Mouse (Mus musculus): Measurements from ENCODE around the gene Cox11. TPM values are rescaled to one million over a fixed set of nuclear protein-coding genes. Genes with fewer than 3 reads are reported as not detected.

The Cox11 gene
- polyA plus RNA-seq (2011; ENCODE audit: insufficient read depth, insufficient read length, low replicate concordance, missing spikeins): 14.5 and 17.5 TPM in 2 replicates

- Histone ChIP-seq H3K4me3 (replicated peaks; ENCODE audit: control insufficient read depth, low read depth, low read length) (peak within 1 kb of the TSS; percentile 92), H3K4me1 (ENCODE audit: control insufficient read depth, insufficient read depth, low read length) (no peaks in the 10 kb centered on the region; the same call in 1 of the 2 replicates), H3K27ac (ENCODE audit: control insufficient read depth, insufficient read depth, low read depth, low read length, poor library complexity) (peak within 1 kb of the TSS; percentile 80)
- TF ChIP-seq CTCF (IDR thresholded peaks at IDR 0.05; ENCODE audit: control insufficient read depth, insufficient read depth, low read length) (peak; percentile 39; the same call in 1 of the 2 replicates), POLR2A (IDR thresholded peaks at IDR 0.05; ENCODE audit: borderline replicate concordance, control insufficient read depth, low read depth, low read length) (peak; percentile 69; the same call in 1 of the 2 replicates)
- under 1% methylated on average over 48 of the region's 48 CpGs for WGBS
These were observed at the start of gene Cox11, which contains the start of gene Stxbp4 for GRCm38 (mm10) chr11:90637440-90638311. Gene Cox11, plus strand, starts transcription at chr11:90638173. Gene Stxbp4, minus strand, starts transcription at chr11:90638084.

GRCm38 (mm10) chr11:90590996-90591395 is 47.0 kb upstream of the Cox11 start:
- H3K27ac ChIP-seq (ENCODE audit: control insufficient read depth, insufficient read depth, low read depth, low read length, poor library complexity): no peak overlapping the region
- no peak for TF ChIP-seq CTCF (IDR thresholded peaks at IDR 0.05; ENCODE audit: control insufficient read depth, insufficient read depth, low read length)
- TF ChIP-seq POLR2A (IDR thresholded peaks at IDR 0.05; ENCODE audit: borderline replicate concordance, control insufficient read depth, low read depth, low read length): no peak
- 38% methylated on average over 1 of the region's 1 CpGs for WGBS
- no peak overlapping the region for H3K4me3 ChIP-seq (replicated peaks; ENCODE audit: control insufficient read depth, low read depth, low read length)
- H3K4me1 ChIP-seq (ENCODE audit: control insufficient read depth, insufficient read depth, low read length): peaks cover 2% of the 10 kb centered on the region; the same call in 1 of the 2 replicates

- no peak overlapping the region for H3K27ac ChIP-seq (ENCODE audit: control insufficient read depth, insufficient read depth, low read depth, low read length, poor library complexity)
- 90% methylated on average over 1 of the region's 1 CpGs for WGBS
- no peak overlapping the region for H3K4me3 ChIP-seq (replicated peaks; ENCODE audit: control insufficient read depth, low read depth, low read length)
- H3K4me1 ChIP-seq (ENCODE audit: control insufficient read depth, insufficient read depth, low read length): no peaks in the 10 kb centered on the region
- no peak for TF ChIP-seq POLR2A (IDR thresholded peaks at IDR 0.05; ENCODE audit: borderline replicate concordance, control insufficient read depth, low read depth, low read length)
- TF ChIP-seq CTCF (IDR thresholded peaks at IDR 0.05; ENCODE audit: control insufficient read depth, insufficient read depth, low read length): no peak
These were observed 42.1 kb upstream of the Cox11 start for GRCm38 (mm10) chr11:90595826-90596225.

GRCm38 (mm10) chr11:90603066-90603465 is 34.9 kb upstream of the Cox11 start:
- H3K27ac ChIP-seq (ENCODE audit: control insufficient read depth, insufficient read depth, low read depth, low read length, poor library complexity): no peak overlapping the region
- TF ChIP-seq POLR2A (IDR thresholded peaks at IDR 0.05; ENCODE audit: borderline replicate concordance, control insufficient read depth, low read depth, low read length) (no peak), CTCF (IDR thresholded peaks at IDR 0.05; ENCODE audit: control insufficient read depth, insufficient read depth, low read length) (no peak)
- H3K4me1 ChIP-seq (ENCODE audit: control insufficient read depth, insufficient read depth, low read length): no peaks in the 10 kb centered on the region
- 94% methylated on average over 2 of the region's 2 CpGs for WGBS
- no peak overlapping the region for H3K4me3 ChIP-seq (replicated peaks; ENCODE audit: control insufficient read depth, low read depth, low read length)

GRCm38 (mm10) chr11:90612118-90612517 is 25.9 kb upstream of the Cox11 start:
- no peak overlapping the region for H3K27ac ChIP-seq (ENCODE audit: control insufficient read depth, insufficient read depth, low read depth, low read length, poor library complexity)
- H3K4me1 ChIP-seq (ENCODE audit: control insufficient read depth, insufficient read depth, low read length): no peaks in the 10 kb centered on the region
- no peak overlapping the region for H3K4me3 ChIP-seq (replicated peaks; ENCODE audit: control insufficient read depth, low read depth, low read length)
- TF ChIP-seq CTCF (IDR thresholded peaks at IDR 0.05; ENCODE audit: control insufficient read depth, insufficient read depth, low read length): no peak
- TF ChIP-seq POLR2A (IDR thresholded peaks at IDR 0.05; ENCODE audit: borderline replicate concordance, control insufficient read depth, low read depth, low read length): no peak

GRCm38 (mm10) chr11:90614743-90615142 is 23.2 kb upstream of the Cox11 start:
- 17% methylated on average over 6 of the region's 6 CpGs for WGBS
- TF ChIP-seq POLR2A (IDR thresholded peaks at IDR 0.05; ENCODE audit: borderline replicate concordance, control insufficient read depth, low read depth, low read length) (no peak), CTCF (IDR thresholded peaks at IDR 0.05; ENCODE audit: control insufficient read depth, insufficient read depth, low read length) (no peak)
- no peaks in the 10 kb centered on the region for H3K4me1 ChIP-seq (ENCODE audit: control insufficient read depth, insufficient read depth, low read length)
- H3K27ac ChIP-seq (ENCODE audit: control insufficient read depth, insufficient read depth, low read depth, low read length, poor library complexity): no peak overlapping the region
- no peak overlapping the region for H3K4me3 ChIP-seq (replicated peaks; ENCODE audit: control insufficient read depth, low read depth, low read length)

- H3K27ac ChIP-seq (ENCODE audit: control insufficient read depth, insufficient read depth, low read depth, low read length, poor library complexity): no peak overlapping the region
- H3K4me1 ChIP-seq (ENCODE audit: control insufficient read depth, insufficient read depth, low read length): no peaks in the 10 kb centered on the region
- TF ChIP-seq CTCF (IDR thresholded peaks at IDR 0.05; ENCODE audit: control insufficient read depth, insufficient read depth, low read length): no peak
- TF ChIP-seq POLR2A (IDR thresholded peaks at IDR 0.05; ENCODE audit: borderline replicate concordance, control insufficient read depth, low read depth, low read length): no peak
- no peak overlapping the region for H3K4me3 ChIP-seq (replicated peaks; ENCODE audit: control insufficient read depth, low read depth, low read length)
These were observed 21.5 kb upstream of the Cox11 start for GRCm38 (mm10) chr11:90616431-90616830.

GRCm38 (mm10) chr11:90622044-90622443 is 15.9 kb upstream of the Cox11 start:
- 90% methylated on average over 12 of the region's 12 CpGs for WGBS

More at GRCm38 (mm10) chr11:90622044-90622443, 15.9 kb upstream of the Cox11 start:
- Histone ChIP-seq H3K4me3 (replicated peaks; ENCODE audit: control insufficient read depth, low read depth, low read length) (no peak overlapping the region), H3K27ac (ENCODE audit: control insufficient read depth, insufficient read depth, low read depth, low read length, poor library complexity) (no peak overlapping the region), H3K4me1 (ENCODE audit: control insufficient read depth, insufficient read depth, low read length) (no peaks in the 10 kb centered on the region)
- TF ChIP-seq CTCF (IDR thresholded peaks at IDR 0.05; ENCODE audit: control insufficient read depth, insufficient read depth, low read length): no peak
- TF ChIP-seq POLR2A (IDR thresholded peaks at IDR 0.05; ENCODE audit: borderline replicate concordance, control insufficient read depth, low read depth, low read length): no peak

Measured in bone marrow, adult 2 months (tissue).